Mouse (Mus musculus): ENCODE data around the gene Pepd. TPM values are rescaled to one million over a fixed set of nuclear protein-coding genes. Genes with fewer than 3 reads are reported as not detected.

Pepd gene
- polyA plus RNA-seq, 1 experiment from 2014 or later: 178 TPM

DNA sequence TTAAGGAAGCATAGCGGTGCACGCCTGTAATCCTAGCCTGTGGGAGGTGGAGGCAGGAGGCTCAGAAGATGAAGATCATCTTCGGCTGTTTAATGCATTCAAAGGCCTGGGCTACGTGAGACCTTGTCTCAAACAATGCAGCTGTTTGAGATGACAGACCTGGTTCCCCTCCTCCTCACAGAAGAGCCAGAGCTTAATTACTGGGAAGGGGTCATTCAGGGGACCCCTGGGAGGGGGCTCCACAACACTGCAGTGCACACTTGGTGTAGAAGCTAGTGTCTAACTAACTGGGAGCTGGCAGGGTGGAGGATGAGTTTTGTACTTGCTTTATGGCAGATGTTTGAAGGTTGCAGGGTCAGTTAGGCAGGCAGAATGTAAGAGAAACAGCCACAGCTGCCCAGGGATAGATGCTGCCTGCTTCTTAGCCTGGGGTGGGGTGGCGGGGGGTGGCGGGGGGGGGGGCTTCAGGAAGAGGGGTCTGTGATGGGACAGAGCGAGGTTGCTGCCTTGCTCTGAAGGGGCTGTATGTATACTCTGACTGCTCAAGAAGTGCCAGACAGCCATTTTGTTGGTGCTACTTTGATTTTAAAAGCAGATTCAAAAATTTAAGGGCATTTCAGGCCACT is 26.6 kb downstream of the Pepd start:
- Histone ChIP-seq H3K9ac (ENCODE audit: low read depth, low read length) (no peak overlapping the region), H3K27me3 (replicated peaks; ENCODE audit: control insufficient read depth, insufficient read depth, low read length) (no peaks in the 10 kb centered on the region), H3K4me2 (replicated peaks; ENCODE audit: low read depth) (no peak overlapping the region), H3K9me3 (ENCODE audit: control insufficient read depth) (no peaks in the 10 kb centered on the region), H3K4me3 (ENCODE audit: low read depth, low read length) (no peak overlapping the region), H3K4me1 (replicated peaks; ENCODE audit: control insufficient read depth, insufficient read depth, low read length) (no peaks in the 10 kb centered on the region), H3K36me3 (ENCODE audit: control insufficient read depth, insufficient read depth) (peaks cover 47% of the 10 kb centered on the region), H3K27ac (ENCODE audit: low read depth, low read length) (no peak overlapping the region)
- 65% methylated on average over 7 of the region's 7 CpGs for WGBS
- no peak for TF ChIP-seq CTCF (IDR thresholded peaks at IDR 0.05; ENCODE audit: low read depth)
- no peak for ATAC-seq

DNA sequence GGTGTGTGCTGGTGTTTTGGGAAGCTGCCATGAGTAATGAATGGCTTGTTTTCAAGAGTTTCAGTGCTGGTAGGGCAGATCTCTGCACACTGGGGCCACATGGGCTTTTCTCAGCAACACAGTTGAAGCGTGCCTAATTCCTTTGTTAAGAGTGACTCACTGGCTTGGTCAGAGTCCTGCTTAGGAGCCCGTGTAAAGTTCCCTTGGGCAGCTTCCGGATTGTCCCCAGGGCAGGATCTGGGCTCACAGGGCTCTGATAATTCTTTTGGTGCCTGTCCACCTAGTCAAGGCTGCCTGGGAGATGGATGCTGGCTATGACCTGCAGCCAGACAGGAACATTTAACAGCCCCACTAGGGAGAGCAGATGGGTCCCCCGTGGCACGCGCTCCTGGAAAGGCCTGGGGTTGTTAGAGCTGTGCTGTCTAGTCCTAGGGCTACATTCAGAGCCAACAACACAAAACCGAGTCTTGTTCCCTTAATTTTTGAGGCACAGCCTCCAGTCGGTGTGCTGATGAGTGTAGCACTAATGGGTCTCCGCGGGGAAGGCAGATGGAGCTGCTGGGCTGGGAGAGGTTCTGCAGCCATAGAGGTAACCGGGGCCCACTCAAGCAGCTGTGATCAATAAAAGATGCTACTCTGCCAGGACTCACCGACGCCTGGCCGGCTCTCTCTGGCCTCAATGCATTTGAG is 27.2 kb downstream of the Pepd start:
- H3K27ac ChIP-seq (ENCODE audit: low read depth, low read length): peak overlapping the region; percentile 4; the same call in 1 of the 2 replicates
- peaks cover 51% of the 10 kb centered on the region for H3K36me3 ChIP-seq (ENCODE audit: control insufficient read depth, insufficient read depth)
- no peak overlapping the region for H3K4me2 ChIP-seq (replicated peaks; ENCODE audit: low read depth)
- WGBS: 64% methylated on average over 14 of the region's 14 CpGs
- H3K9ac ChIP-seq (ENCODE audit: low read depth, low read length): no peak overlapping the region
- no peaks in the 10 kb centered on the region for H3K4me1 ChIP-seq (replicated peaks; ENCODE audit: control insufficient read depth, insufficient read depth, low read length)
- H3K9me3 ChIP-seq (ENCODE audit: control insufficient read depth): no peaks in the 10 kb centered on the region
- no peaks in the 10 kb centered on the region for H3K27me3 ChIP-seq (replicated peaks; ENCODE audit: control insufficient read depth, insufficient read depth, low read length)
- no peak for TF ChIP-seq CTCF (IDR thresholded peaks at IDR 0.05; ENCODE audit: low read depth)
- no peak for ATAC-seq
- no peak overlapping the region for H3K4me3 ChIP-seq (ENCODE audit: low read depth, low read length)

DNA sequence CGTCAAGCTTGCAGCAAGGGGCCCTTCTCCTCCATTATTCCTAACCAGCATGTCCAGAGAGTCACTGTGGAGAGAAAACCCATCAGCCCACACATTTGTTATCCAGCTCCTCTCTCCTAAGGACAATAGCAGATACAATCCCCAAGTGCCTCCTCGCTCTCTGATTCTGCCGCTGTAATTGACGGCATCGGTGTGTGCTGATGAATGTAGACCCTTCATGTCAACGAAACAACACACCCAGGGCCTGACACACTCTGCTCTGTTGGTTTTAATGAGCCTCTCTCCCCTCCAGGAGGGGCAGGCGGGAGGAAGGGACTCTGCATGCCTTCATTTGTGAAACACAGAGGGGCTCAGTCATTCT is 27.8 kb downstream of the Pepd start:
- 82% methylated on average over 7 of the region's 7 CpGs for WGBS
- no peak for TF ChIP-seq CTCF (IDR thresholded peaks at IDR 0.05; ENCODE audit: low read depth)
- H3K36me3 ChIP-seq (ENCODE audit: control insufficient read depth, insufficient read depth): peaks cover 48% of the 10 kb centered on the region
- H3K9me3 ChIP-seq (ENCODE audit: control insufficient read depth): no peaks in the 10 kb centered on the region
- H3K4me2 ChIP-seq (replicated peaks; ENCODE audit: low read depth): no peak overlapping the region
- H3K4me3 ChIP-seq (ENCODE audit: low read depth, low read length): no peak overlapping the region
- H3K4me1 ChIP-seq (replicated peaks; ENCODE audit: control insufficient read depth, insufficient read depth, low read length): no peaks in the 10 kb centered on the region
- no peak for ATAC-seq
- no peak overlapping the region for H3K9ac ChIP-seq (ENCODE audit: low read depth, low read length)
- no peaks in the 10 kb centered on the region for H3K27me3 ChIP-seq (replicated peaks; ENCODE audit: control insufficient read depth, insufficient read depth, low read length)
- no peak overlapping the region for H3K27ac ChIP-seq (ENCODE audit: low read depth, low read length)

DNA sequence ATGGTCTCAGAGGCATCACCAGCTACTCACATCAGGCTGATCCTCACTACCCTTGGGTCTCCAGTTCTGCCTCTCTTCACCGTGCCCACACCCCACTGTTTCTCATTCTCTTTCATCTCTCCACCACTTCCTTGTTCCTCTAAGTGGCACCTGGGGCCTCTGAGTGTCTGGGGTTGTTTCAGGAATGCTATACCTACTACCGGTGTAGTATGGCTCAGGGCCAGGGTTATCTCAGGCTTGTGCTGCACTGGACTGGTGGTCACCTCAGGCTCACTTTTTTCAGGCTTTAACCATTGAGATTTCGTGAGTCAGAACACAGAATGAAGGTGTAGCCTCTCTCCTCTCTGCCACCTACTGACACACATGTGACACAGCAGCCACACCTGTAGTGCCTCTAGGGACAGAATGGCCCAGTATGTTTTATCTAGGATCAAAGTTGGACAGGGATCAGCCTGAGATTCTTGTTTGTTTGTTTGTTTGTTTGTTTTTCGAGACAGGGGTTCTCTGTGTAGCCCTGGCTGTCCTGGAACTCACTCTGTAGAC is 31.5 kb downstream of the Pepd start:
- H3K27me3 ChIP-seq (replicated peaks; ENCODE audit: control insufficient read depth, insufficient read depth, low read length): no peaks in the 10 kb centered on the region
- no peak overlapping the region for H3K4me2 ChIP-seq (replicated peaks; ENCODE audit: low read depth)
- H3K27ac ChIP-seq (ENCODE audit: low read depth, low read length): no peak overlapping the region
- H3K4me1 ChIP-seq (replicated peaks; ENCODE audit: control insufficient read depth, insufficient read depth, low read length): no peaks in the 10 kb centered on the region
- H3K9ac ChIP-seq (ENCODE audit: low read depth, low read length): no peak overlapping the region
- H3K4me3 ChIP-seq (ENCODE audit: low read depth, low read length): no peak overlapping the region
- no peaks in the 10 kb centered on the region for H3K9me3 ChIP-seq (ENCODE audit: control insufficient read depth)
- TF ChIP-seq CTCF (IDR thresholded peaks at IDR 0.05; ENCODE audit: low read depth): peak; percentile 56
- peaks cover 56% of the 10 kb centered on the region for H3K36me3 ChIP-seq (ENCODE audit: control insufficient read depth, insufficient read depth)
- peak; percentile 46; the same call in 1 of the 2 replicates for ATAC-seq
- 46% methylated on average over 4 of the region's 4 CpGs for WGBS

DNA sequence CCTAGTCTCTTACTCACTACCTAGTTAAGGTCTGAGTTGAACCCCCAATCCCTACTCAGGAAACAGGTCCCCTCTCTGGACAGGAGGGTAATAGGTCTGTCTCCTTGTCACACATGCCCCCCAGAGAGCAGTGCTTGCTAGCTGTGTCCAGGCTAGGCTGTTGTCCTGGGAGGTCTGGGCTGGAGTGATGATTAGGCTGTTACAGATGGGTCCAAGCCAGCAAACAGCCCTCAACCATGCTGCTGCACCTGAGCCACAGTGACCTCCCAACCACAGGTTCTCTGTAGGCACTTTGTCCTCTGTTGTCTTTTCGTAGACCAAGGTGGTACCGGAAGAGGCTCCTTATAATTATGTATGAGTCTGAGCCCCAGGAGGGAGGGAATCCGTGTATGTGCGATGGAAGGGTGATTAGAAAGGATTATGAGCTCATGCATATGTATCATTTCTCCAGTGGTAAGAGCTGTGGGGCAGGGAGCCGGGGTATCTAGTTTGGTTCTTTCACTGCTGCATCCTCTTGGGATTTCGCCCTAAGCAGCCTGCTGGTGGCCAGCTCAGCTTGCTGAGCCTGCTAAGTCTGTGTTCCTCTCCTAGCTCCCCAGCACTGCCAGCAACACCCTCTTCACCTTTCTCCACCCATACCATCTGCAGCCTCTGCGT is 34.2 kb downstream of the Pepd start:
- Histone ChIP-seq H3K36me3 (ENCODE audit: control insufficient read depth, insufficient read depth) (peaks cover 59% of the 10 kb centered on the region), H3K9me3 (ENCODE audit: control insufficient read depth) (no peaks in the 10 kb centered on the region), H3K4me1 (replicated peaks; ENCODE audit: control insufficient read depth, insufficient read depth, low read length) (no peaks in the 10 kb centered on the region), H3K27ac (ENCODE audit: low read depth, low read length) (no peak overlapping the region), H3K9ac (ENCODE audit: low read depth, low read length) (no peak overlapping the region), H3K4me2 (replicated peaks; ENCODE audit: low read depth) (no peak overlapping the region), H3K4me3 (ENCODE audit: low read depth, low read length) (no peak overlapping the region), H3K27me3 (replicated peaks; ENCODE audit: control insufficient read depth, insufficient read depth, low read length) (no peaks in the 10 kb centered on the region)
- 93% methylated on average over 7 of the region's 7 CpGs for WGBS
- ATAC-seq: no peak
- TF ChIP-seq CTCF (IDR thresholded peaks at IDR 0.05; ENCODE audit: low read depth): no peak

DNA sequence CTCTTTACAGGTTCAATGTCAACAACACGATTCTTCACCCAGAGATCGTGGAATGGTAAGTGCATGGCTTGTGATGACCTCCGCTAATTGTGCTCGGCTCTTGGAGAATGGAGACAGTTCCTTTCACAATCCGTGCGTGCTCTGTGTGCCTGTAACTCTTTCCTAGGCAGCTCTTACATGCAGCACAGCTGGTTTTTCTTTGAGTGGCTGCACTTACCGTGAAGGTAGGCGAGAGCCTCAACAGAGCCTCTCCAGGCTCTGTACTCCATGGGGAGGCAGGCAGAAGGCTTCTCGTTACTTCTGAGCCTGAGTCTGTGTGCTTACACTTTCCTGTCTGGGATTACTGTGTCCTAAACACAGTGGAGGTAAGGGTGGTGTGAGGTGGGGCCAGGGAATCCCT is 42.4 kb downstream of the Pepd start:
- Histone ChIP-seq H3K27me3 (replicated peaks; ENCODE audit: control insufficient read depth, insufficient read depth, low read length) (no peaks in the 10 kb centered on the region), H3K9ac (ENCODE audit: low read depth, low read length) (no peak overlapping the region), H3K4me1 (replicated peaks; ENCODE audit: control insufficient read depth, insufficient read depth, low read length) (no peaks in the 10 kb centered on the region), H3K4me3 (ENCODE audit: low read depth, low read length) (no peak overlapping the region), H3K36me3 (ENCODE audit: control insufficient read depth, insufficient read depth) (peaks cover 20% of the 10 kb centered on the region; the same call in 1 of the 2 replicates), H3K9me3 (ENCODE audit: control insufficient read depth) (no peaks in the 10 kb centered on the region), H3K27ac (ENCODE audit: low read depth, low read length) (no peak overlapping the region), H3K4me2 (replicated peaks; ENCODE audit: low read depth) (no peak overlapping the region)
- no peak for TF ChIP-seq CTCF (IDR thresholded peaks at IDR 0.05; ENCODE audit: low read depth)
- ATAC-seq: no peak
- WGBS: 87% methylated on average over 9 of the region's 9 CpGs
